Mouse (Mus musculus) embryonic facial prominence, embryonic 11.5 days (tissue): ENCODE measurements around the gene Prdm16. TPM values are rescaled to one million over a fixed set of nuclear protein-coding genes. Genes with fewer than 3 reads are reported as not detected.

ENCODE experiments used
- ATAC-seq: fragments of 200-750 bp; cut with Nextera tagmentation; replicated peaks from 2 replicates; pipeline ENCODE4 v1.8.0; 2017; ENCODE audit warnings: low read depth; ENCODE audit not compliant: insufficient number of reproducible peaks, low FRiP score, low TSS enrichment
- DNase-seq: peaks from one replicate; pipeline ENCODE4 v3.0.0-alpha.2; 2015; ENCODE audit warnings: low spot score
- H3K27ac ChIP-seq: fragments of 300-500 bp; sonication (generic); replicated peaks from 2 replicates; pipeline ENCODE4 v1.5.1; 2014; ENCODE audit warnings: mild to moderate bottlenecking, low read depth, low read length, control low read depth
- H3K27me3 ChIP-seq: fragments of 300-500 bp; sonication (generic); 2 replicates; pipeline ENCODE4 v1.6.1; 2014; ENCODE audit warnings: mild to moderate bottlenecking, low read length, moderate library complexity, mixed read lengths; ENCODE audit not compliant: control insufficient read depth, insufficient read depth
- H3K36me3 ChIP-seq: fragments of 300-500 bp; sonication (generic); replicated peaks from 2 replicates; pipeline ENCODE4 v1.6.1; 2014; ENCODE audit warnings: low read depth, mild to moderate bottlenecking, low read length, moderate library complexity, mixed read lengths; ENCODE audit not compliant: control insufficient read depth, insufficient read depth
- H3K4me1 ChIP-seq: fragments of 300-500 bp; sonication (generic); 2 replicates; pipeline ENCODE4 v1.6.1; 2014; ENCODE audit warnings: low read length, mixed read lengths; ENCODE audit not compliant: control insufficient read depth, insufficient read depth
- H3K4me2 ChIP-seq: fragments of 300-500 bp; sonication (generic); 2 replicates; pipeline ENCODE4 v1.6.1; 2014; ENCODE audit warnings: low read depth, mild to moderate bottlenecking, control low read depth, low read length, moderate library complexity
- H3K4me3 ChIP-seq: fragments of 300-500 bp; sonication (generic); 2 replicates; pipeline ENCODE4 v1.5.1; 2014; ENCODE audit warnings: low read depth, low read length, control low read depth
- H3K9ac ChIP-seq: fragments of 300-500 bp; sonication (generic); replicated peaks from 2 replicates; pipeline ENCODE4 v1.6.1; 2014; ENCODE audit warnings: mild to moderate bottlenecking, control low read depth, low read length
- H3K9me3 ChIP-seq: fragments of 300-500 bp; sonication (generic); replicated peaks from 2 replicates; pipeline ENCODE4 v1.6.1; 2016; ENCODE audit warnings: mild to moderate bottlenecking, low read length, inconsistent platforms, mixed read lengths; ENCODE audit not compliant: control insufficient read depth
- WGBS: fragments of 180-500 bp; shearing (Covaris S2); extraction: QIAGEN DNeasy Blood & Tissue Kit; methylation state at CpG from one replicate; pipeline ENCODE4 v1.1.7; 2014; 5-methylcytosine and 5-hydroxymethylcytosine counted together
- polyA plus RNA-seq: library from polyadenylated mRNA; unstranded; fragments of >200 nt; fragmentation: Nextera tagmentation; extraction: Ambion mirVana; gene quantifications from 2 replicates; pipeline ENCODE4 v1.2.1, GENCODE M21; 2014

Gene Prdm16
- polyA plus RNA-seq, 1 experiment from 2014 or later: 22.3 TPM

DNA sequence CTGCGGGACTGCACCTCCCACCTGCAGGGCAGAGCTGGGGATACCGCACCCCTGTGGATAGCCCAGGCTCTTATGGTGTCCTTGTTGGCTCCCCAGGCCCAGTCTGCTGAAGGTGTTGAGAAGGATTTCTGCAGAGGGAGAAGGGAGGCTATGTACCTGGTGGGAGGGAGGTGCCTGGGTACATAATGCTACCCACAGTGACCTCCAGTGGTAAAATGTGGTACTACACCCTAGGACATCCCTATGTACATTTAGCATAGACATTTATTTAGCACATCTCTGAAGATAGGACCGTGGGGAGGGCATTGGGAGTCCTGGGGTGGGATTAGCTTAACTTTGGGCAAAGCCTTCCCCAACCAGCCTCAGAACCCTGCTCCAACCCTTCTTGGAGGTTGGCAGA lies 363.7 kb downstream of the Prdm16 start:
- no peaks in the 10 kb centered on the region for H3K27me3 ChIP-seq
- peak; percentile 90 for DNase-seq
- H3K4me3 ChIP-seq: no peak overlapping the region
- ATAC-seq: no peak
- H3K4me2 ChIP-seq: no peak overlapping the region
- H3K36me3 ChIP-seq: peaks cover 2% of the 10 kb centered on the region; the same call in 1 of the 2 replicates
- 66% methylated on average over 3 of the region's 3 CpGs for WGBS
- H3K4me1 ChIP-seq: no peaks in the 10 kb centered on the region
- H3K27ac ChIP-seq: no peak overlapping the region
- no peaks in the 10 kb centered on the region for H3K9me3 ChIP-seq
- H3K9ac ChIP-seq: no peak overlapping the region

DNA sequence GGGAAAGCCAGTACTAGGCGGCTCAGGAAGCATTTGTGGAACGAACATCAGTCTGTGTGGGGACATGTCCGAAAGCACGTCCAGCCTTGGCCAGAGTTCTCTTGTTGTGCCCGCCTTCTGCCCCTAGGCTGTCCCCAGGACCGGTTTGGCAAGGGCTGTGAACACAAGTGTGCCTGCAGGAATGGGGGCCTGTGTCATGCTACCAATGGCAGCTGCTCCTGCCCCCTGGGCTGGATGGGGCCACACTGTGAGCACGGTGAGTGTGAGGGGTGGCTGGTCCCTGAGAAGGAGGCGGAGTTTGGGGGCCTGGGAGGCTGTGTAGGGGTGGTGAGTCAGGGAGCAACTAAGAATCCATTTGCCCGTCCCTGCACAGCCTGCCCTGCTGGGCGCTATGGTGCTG lies 367.2 kb downstream of the Prdm16 start:
- 43% methylated on average over 10 of the region's 10 CpGs for WGBS
- Histone ChIP-seq H3K4me2 (no peak overlapping the region), H3K4me3 (no peak overlapping the region), H3K9ac (no peak overlapping the region), H3K9me3 (no peaks in the 10 kb centered on the region), H3K27ac (no peak overlapping the region; the same call in 1 of the 2 replicates), H3K4me1 (no peaks in the 10 kb centered on the region), H3K27me3 (no peaks in the 10 kb centered on the region), H3K36me3 (no peaks in the 10 kb centered on the region; the same call in none of the 2 replicates)
- ATAC-seq (no peak), DNase-seq (no peak)

DNA sequence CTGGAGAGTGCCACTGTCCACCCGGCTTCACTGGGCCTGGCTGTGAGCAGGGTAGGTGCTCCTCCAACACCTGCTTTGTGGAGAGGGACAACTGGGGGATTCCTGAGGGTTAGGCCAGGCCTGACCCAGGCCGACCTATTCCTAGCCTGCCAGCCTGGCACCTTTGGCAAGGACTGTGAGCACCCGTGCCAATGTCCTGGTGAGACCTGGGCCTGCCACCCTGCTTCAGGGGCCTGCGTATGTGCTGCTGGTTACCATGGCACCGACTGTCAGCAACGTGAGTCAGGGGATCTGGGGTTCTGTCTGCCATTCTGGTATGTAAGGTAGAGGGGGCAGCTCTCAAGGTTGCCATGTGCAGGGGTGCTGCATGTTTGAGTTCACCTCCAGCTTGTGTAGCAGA lies 369.2 kb downstream of the Prdm16 start:
- Histone ChIP-seq H3K4me1 (no peaks in the 10 kb centered on the region), H3K36me3 (no peaks in the 10 kb centered on the region; the same call in none of the 2 replicates), H3K27ac (no peak overlapping the region), H3K4me3 (no peak overlapping the region), H3K27me3 (no peaks in the 10 kb centered on the region), H3K4me2 (no peak overlapping the region), H3K9me3 (no peaks in the 10 kb centered on the region), H3K9ac (no peak overlapping the region)
- 85% methylated on average over 6 of the region's 6 CpGs for WGBS
- DNase-seq (no peak), ATAC-seq (no peak)

Other genes with a start within 250 kb of the Prdm16 start
- gene Actrt2, start 31.0 kb upstream of the Prdm16 start, polyA plus RNA-seq: not detected in 2 replicates
- gene Ttc34, start 200.6 kb upstream of the Prdm16 start, polyA plus RNA-seq: 0.32 and 0.58 TPM in 2 replicates
- gene Mmel1, start 232.7 kb upstream of the Prdm16 start, polyA plus RNA-seq: 0.28 and 0.54 TPM in 2 replicates